Mouse (Mus musculus) small intestine, adult 2 months (tissue): ENCODE measurements around the gene Mxra8.

ENCODE experiments used
- CTCF ChIP-seq: fragments of 200-500 bp; IDR thresholded peaks from 2 replicates; pipeline ENCODE4 v1.5.1; 2012; ENCODE audit warnings: low read depth, mild to moderate bottlenecking, control low read depth, inconsistent platforms, low read length, moderate library complexity, mixed read lengths; ENCODE audit not compliant: insufficient replicate concordance, insufficient read length; ENCODE audit errors: extremely low read depth
- POLR2A ChIP-seq: fragments of 200-500 bp; IDR thresholded peaks from 2 replicates; pipeline ENCODE4 v1.6.1; 2012; ENCODE audit warnings: low read depth, mild to moderate bottlenecking, control low read depth, inconsistent platforms, low read length, moderate library complexity

- TF ChIP-seq CTCF (no peak), POLR2A (no peak)
Measured at GRCm38 (mm10) chr4:155839483-155839910, at the start of gene Mxra8.
